Mouse (Mus musculus): ENCODE results near the gene Kif5a.

The Kif5a gene

DNA sequence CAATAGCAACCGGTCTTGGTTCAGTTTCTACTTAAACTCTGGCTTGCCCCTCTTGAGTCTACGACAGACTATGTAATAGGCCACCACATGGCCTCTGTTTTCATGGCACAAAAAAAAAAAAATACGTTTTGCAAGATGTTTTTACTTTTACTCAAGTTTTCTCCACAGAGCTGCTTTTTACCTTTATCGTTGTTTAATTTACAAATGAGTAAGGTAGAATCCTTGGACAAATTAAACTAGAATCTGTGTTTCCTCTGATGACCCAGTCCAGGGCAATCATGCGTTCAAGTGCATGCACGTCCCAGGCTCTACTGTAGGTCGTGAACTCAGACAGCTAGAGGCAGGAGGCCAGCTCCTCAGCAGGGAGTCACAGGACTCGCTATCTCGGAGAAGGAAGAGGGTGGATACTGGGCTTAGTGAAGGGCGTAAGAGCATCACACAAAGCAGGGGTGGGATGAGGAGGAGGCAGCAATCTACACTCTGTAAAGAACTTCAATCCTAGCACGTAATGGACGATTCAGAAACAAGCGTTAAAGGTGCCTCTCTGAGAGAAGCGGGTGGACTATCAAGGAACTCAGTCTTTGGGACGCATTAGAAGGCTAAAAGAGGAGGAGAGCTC, 26.5 kb upstream of the Kif5a start:
- peak; percentile 50 for DNase-seq (ENCODE audit: low spot score)

DNA sequence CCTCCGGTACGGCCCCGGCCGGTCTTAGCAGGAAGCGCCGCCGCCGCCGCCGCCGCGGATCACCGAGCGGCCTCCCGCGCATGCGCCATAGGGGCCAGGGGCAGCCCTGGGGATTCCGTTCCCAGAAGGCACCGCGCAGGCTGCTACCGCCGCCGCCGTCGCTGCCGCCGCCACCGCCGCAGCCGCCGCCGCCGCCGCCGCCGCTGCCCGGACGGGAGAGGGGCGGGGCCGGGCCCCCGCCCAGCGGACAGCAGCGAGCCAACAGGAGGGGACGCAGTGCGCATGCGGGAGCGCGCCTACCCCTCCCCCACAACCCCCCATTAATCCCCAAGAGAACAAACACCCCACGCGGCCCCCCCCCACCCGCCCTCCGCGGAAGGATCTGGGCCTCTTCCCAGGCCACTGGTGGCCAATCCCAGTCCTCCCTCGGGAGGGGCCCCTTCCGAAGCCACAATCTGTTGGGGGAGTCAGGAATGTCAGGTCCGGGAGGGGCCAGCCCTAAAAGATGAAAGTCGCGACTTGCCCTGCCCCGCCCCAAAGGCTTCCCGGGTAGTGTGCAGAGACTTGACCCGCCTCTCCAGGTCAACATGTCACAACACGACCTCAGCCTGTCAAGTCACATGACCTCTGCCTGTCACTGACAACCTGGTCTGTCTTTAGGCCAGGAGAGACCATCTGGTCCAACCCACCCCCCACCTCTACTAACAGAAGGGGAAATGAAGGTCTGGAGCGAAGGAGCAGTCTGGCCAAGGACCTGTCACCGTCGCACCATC, 25.8 kb upstream of the Kif5a start, which contains the start of gene Mbd6:
Mbd6 (minus strand) TSS at position 219 of the 773 bp plus-strand sequence.
- DNase-seq (ENCODE audit: low spot score), result peak; percentile 87

DNA sequence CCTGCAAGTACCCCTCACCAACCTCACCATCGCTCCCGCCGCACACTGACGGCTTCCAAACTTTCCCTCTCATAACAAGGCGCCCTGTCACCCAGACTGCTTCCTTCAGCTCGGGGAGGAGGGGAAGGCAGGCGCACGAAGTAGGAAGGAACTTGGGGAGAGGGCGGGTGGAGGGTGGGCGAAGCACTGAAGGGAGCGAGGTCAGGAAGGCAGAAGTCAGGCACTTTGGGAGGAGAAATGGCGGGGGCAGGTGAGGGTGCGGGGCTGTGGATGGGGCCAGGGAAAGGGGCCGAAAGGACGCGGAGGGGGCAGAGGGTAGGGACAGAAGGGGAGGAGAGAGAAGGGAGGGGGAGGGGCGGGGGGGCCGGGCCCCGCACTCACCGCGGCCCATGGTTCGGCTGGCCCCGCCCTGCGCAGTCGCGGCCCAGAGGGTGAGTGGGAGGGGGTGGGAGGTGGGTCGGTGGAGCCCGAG, 25.2 kb upstream of the Kif5a start:
- no peak for DNase-seq (ENCODE audit: low spot score)

DNA sequence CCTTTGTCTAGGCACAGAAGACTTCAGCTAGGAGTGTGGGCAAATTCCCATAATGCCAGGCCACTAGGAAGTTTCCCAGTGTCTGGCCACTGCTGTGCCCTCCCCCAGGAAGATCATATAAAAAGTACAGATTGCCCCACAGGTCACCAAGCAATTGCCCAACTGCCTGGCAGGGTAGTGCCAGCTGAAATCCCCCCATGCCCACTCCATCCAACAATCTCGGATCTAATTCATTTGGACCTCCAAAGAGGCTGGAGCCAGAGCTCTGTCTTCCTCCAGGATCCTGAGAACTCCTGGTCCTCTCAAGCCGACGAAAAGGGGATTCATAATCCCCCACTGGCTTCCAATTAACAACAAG, 24.8 kb upstream of the Kif5a start:
- no peak for DNase-seq (ENCODE audit: low spot score)

DNA sequence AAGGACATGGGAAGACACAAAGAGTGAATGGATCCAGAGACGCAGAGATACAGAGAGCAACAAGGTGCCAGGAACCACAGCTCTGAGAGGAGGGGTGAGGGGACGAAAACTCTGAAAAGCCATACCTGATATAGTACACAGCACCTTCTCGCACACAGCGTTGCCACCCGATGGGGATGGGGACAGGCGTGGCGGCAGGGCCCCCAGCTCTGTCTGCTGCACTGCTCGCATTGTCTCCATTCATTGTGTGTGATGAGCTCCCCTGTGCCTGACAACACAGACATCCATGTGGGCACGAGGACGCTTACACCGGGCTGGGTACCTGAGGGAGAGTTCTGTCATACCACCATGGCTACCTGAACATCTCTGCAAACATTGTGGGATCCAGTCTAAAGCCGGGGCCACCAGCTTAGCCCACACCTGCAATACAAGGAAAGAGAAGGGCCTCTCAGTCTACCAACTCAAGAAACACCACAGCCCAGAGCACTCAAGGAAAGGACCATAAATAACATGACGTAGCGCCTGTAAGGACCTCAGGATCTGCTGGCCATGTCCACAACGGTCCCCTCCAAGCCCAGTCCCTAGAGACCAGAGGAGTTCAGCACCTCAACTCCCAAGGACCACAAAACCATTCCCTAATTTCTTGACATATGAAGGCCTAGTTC, 24.3 kb upstream of the Kif5a start:
- no peak for DNase-seq (ENCODE audit: low spot score)

DNA sequence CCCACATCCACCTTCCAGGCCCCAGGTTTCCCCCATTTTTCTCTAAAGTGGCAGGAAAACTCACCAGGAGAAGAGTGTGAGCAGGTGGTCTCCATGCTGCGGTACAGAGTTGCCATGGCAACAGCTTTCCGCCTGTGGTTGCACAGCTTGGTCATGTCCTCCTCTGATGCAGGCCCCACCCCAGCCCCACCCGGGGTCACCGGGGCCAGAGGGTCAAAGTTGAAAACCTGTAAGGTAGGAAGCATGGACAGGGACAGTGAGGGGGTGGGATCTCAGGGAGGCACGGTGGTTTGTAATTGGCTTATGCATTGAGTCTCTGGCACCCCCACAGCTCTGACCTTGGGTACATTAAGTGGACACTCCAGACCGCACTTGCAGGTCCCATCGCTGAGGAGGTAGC, 23.6 kb upstream of the Kif5a start:
- no peak for DNase-seq (ENCODE audit: low spot score)

DNA sequence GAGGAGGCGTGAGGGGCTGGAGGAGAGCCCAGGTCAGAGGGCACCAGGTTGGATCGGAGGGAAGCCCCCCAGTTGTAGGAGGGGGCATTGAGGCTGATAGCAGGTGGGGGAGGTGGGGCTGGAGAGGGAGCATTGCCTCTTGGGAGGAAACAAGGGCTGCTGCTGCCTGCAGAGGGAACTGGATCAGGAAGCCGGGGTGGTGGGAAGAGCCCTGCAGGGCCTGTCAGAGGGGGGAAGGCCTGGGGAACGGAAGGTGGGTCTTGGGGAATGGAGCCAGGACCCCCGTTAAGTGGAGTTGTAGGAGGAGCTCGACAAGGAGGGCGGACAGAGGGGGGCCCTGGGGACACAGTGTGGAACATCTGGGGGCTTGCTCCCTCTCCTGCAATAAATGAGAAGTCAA, 23.0 kb upstream of the Kif5a start:
- DNase-seq (ENCODE audit: low spot score), result no peak

DNA sequence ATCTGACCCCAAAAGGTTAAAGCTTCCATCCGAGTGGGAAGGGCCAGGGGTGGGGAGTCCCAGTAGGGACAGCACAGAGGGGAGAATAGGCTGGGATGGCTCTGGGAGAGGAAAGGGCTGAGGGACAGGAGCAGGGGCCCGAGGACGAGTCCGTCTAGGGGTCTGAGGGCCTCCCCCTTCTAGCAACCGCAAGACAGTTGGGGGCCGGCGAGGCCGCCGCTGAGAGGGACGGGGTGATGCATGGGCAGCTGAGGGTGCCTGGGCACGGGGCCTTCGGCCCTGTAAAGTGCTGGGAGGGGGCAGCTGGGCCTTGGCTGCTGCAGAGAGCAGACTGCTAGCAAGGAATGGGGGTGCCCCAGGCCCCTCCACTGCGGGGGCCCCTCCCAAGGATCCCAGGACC, 22.5 kb upstream of the Kif5a start:
- no peak for DNase-seq (ENCODE audit: low spot score)

DNA sequence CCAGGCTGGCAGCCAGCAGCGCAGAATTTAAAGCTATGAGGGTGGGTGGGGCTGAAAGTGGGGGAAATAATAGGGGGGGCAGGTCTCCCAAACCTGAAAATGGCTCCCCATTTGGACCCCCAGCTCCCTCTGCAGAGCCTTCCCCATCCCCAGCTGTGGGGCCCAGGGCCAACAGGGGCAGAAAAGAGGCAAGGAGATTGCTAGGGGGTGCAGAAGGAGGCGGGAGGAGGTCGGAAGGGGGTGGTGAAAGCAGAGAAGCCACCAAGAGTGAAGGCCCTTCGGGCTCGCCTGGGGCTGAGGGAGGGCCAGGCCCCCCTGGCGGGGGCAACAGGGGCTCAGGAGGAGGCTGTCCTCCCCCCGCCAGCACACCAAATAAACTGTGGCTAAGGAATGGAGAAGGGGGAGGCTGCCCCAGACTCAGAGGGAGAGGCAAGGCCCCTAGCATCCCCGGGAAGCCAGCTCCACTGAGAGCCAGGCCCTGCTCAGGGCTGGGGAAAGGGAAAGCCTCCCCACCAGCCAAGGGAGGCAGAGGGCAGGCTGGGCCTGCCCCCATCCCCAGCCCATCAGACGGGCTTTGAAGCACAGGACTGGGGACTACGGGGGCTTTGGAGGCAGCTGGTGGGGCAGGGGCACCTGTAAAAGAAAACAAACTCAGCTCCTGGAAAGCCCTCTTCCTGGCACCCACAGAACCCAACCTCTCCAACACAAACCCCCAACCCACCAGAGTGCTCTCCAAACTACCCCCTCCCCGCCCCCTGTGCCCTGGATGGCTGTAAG, 21.8 kb upstream of the Kif5a start:
- no peak for DNase-seq (ENCODE audit: low spot score)

DNA sequence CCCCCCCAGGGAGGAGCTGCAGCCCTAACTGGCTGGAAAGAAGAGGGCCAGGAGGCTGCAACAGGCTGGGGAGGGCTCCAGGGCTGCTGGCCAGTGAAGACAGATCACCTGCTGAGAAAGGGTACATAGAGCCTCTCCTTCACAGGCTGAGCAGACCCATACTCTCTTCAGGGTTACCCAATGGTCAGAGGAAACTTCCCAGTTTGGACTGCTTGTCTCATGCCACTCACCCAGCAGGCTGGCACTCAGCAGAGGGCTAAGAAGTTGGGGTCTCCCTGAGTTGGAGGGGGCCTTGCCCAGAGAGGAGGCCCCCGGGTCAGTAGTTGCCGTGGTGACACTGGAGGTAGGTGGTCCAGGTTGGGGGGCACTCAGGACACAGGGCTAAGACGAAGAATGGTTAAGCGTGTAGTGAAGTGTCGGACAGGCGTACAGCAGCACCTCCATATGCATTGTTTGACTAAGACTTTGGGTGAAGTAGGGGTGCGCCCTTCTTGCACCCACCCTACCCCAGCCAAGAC, 21.0 kb upstream of the Kif5a start:
- no peak for DNase-seq (ENCODE audit: low spot score)

DNA sequence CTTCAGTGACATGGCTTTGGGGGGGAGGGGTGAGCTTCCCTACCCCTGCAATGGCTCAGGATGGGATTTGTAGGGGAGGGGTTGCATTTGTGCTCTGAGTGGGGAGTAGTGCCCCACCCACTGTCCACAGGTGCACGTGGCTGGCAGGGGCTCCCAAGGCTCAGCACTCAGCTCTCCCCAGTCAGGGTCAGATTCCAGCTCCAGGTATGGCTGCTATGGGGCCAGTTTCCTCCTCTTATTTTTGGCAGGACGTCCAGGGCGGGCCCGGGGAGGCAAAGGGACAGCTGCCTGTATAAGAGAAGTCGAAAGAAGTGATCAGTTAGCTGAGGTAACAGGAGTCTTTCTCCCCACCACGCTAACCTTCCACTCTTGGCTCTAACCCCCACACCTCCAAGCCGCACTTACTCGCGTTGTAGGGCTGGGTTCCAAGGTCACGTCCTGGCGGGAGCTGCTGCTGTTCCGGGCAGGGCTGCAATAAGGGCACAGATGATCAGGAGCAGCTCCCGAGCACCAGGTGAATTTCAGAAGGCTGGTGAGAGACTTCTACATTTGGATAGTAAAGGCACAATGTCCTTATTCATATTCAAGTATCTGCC, 19.6 kb upstream of the Kif5a start:
- DNase-seq (ENCODE audit: low spot score), result peak; percentile 44

DNA sequence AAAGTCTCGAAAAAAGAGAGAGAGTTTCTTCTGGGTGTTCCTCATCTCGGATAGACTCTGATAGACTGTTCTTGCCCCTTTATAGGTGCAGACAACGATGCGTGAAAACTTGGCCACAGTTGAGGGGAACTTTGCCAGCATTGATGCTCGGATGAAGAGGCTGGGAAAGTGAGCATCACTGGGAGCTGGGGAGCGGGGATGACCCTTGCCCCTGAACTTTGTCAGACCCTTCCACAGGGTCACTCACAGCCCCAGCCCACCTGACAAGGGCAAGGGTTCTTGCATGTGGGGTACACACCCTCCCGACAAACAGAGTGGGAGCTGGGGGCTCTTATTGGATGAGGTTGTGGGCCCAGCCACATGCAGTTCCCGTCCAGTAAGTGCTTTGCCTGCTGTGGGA, 18.2 kb upstream of the Kif5a start:
- no peak for DNase-seq (ENCODE audit: low spot score)

DNA sequence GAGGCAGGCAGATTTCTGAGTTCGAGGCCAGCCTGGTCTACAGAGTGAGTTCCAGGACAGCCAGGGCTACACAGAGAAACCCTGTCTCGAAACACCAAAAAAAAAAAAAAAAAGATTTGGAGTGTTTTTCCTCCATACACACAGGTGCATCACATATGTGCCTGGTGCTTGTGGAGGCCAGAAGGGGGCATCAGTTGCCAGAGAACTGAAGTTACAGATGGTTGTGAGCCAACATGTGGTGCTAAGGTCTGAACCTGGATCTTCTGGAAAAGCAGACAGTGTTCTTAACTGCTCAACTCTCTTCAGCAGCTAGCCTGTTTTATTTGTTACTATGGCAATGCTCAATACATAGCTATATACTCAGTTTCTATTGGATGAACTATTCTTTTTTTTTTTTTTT, 16.6 kb upstream of the Kif5a start:
- DNase-seq (ENCODE audit: low spot score), result no peak

DNA sequence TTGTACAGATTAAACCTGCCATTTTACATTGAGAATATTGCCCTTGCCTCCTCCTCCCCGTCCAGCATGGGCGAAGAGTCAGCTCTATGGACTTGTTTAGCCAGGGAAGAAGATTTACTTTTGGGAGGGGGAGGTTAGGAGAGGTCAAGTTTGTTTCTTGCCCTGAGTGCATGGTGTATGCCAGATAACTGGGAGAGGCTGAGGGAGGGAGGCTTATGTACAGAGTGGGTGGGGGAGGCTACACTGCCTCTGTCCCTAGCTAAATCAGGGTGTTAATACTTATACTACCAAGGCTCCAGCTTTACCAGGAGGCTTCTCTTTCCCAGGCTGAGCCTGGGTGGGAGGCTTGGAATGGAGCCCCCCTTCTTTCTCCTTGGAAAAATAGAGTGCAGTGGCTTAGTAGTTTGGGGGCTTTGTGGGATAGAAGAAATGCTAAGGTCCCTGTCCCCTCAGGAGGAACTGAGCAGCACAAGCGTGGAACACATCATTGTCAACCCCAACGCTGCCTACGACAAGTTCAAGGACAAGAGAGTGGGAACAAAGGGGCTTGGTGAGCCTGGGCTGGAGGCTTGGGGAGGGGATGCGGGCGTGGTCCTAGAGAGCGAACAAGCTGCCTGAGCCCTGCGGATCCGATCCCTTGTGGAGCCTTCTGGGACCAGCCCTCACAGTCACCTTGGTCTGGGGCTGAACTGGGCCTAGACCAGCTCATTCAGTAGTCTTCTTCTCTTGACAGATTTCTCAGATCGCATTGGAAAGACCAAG, 11.3 kb upstream of the Kif5a start:
- no peak for DNase-seq (ENCODE audit: low spot score)

DNA sequence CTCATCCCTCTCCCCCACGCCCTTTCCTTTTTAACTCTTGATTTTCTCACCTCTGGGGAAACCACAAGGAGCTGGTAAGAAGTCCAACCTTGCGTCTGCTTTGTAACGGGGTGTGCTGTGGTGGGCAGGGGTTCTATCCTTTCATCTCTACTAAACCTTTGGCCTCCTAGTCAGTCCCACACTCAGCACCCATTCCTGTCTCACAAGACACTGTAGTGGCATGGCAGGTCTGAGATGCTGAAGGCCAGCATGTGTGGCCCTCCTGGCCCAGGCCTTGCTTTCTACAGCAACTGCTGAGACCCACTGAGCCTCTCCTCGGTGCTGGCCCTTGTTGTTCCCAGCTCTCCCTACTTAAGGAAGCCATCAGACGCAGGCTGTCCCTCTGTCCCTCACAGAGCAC, 9.2 kb upstream of the Kif5a start:
- DNase-seq (ENCODE audit: low spot score), result no peak

DNA sequence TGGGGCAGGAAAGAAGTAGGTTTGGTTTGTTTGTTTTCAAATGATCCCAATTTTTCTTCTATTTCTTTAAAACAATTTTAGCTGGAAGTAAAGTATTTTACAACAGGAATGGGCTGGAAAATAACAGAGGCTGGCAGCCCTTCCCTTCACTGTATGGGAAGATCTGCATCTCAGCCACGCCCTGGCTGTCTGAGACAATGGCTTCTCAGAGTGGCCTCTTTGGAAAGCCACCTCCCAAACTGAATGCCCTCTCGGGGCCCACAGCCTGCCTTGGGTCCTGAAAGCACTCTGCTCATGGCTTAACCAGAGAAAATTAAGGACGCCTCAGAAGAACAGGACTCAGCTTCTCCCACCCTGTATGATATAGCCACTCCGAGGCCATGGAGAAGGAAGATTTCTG, 6.7 kb upstream of the Kif5a start:
- no peak for DNase-seq (ENCODE audit: low spot score)

DNA sequence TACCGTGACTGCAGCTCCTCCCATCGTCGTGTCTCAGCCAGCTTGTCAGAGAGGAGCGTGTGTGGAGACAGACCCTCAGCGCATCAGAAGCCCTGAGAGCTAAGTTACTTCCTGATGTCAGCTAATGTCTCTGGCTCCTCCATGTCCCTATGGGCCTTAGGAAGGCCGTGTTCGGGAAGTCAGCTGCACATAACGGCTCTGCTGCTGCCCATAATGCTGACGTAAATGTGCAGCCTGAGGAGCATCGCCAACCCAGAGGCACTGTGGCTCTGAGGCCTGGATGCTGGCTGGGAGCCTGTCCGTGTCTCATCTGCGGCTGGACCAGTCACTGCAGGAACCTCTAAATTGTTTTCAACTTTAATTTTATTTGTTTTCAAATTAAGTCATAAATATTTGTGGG, 5.9 kb upstream of the Kif5a start:
- no peak for DNase-seq (ENCODE audit: low spot score)

DNA sequence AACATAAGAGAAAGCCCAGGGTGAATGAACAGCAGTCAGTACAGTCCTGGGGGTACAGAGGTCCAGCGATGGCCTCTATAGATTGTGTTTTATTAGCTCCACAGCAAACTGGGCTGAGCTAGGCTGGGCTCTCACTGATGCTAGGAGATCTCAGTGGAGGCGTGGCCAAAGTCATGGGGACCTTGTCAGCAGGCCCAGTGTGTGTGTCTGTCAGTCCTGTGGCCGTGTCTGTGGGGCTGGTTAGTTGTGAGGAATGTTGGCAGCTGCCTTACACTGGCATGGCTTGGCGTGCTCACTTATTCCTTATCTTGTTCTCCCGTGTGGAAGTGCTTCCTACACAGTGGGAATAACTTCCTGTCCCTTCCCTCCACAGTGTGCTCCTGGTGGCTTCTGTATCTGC, 5.3 kb upstream of the Kif5a start:
- no peak for DNase-seq (ENCODE audit: low spot score)

DNA sequence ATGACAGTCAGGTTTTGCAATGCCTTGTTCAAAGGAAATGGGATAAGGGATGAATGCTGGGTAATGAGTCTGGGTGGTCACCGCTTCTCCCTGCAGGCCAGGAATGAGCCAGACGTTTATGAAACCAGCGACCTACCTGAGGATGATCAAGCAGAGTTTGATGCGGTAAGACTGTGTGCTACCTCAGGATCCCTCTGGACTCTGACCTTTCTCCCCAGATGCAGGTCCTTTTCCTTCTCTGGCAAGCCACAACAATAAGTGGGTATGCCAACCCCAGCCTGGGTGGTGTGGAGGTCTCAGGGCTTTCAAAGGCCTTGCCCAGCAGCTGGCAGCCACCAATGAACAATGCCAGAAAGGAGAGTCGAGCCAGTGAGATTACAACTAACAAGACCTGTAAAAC, 4.2 kb upstream of the Kif5a start:
- no peak for DNase-seq (ENCODE audit: low spot score)

DNA sequence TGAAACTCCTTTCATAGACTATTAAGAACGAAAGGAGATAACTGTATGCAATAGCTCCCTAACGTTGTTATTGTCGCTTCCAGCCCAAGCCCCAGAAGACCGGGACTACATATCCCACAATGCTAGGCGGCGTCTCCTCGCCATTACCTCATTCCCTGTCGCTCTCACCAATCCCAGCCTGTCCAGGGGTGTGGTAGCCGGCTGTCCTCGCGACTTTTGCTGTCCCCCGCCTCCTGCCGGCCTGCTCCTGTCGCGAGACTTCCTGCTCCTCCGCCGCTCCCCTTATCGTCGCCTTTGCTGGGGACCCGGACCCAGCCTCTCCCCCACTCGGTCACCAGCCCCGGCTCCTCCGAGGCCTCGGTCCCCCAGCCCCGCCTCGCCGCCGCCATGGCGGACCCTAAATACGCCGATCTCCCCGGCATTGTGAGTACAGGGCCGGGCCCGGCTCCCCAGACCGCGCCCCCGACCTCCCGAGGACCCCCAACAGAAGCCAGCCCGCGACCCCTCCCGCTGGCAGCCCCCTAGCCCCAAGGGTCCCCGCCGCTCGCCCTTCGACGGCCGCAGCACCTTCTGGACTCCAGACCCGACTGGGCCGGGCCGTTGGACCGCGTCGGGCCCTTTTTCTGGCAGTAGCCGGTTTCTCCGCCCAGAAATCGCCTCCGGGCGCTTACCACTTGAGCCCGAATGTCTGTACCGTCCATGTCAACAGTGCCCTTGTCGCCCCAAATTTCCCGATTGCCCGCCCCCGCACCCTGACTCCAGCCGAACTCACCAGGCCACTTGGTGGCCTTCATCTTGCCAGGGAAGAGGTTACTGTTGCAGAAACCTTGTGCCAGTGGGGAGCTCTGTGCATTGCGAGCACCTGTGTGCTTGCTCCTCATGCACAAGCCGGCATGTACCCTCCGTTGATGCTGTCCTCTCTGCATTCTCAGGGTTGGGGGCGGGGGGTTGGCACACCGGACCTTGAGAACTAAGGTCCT, 3.3 kb upstream of the Kif5a start, which contains the start of gene Dctn2:
Dctn2 (plus strand) TSS at position 257 of the 980 bp plus-strand sequence.
- peak; percentile 92 for DNase-seq (ENCODE audit: low spot score)

All from ovary, postnatal 36 days (tissue).